Comparison of ENCODE assay signal across 8 mouse cellular contexts in genomic region chr9:37177107-37177506, GRCm38 (mm10). TPM values are rescaled to one million over a fixed set of nuclear protein-coding genes. Genes with fewer than 3 reads are reported as not detected.
A peak's percentile ranks its signal among the peaks of the same experiment; 100 is the strongest.
DNase-seq lines count a peak whose midpoint lies in the region; ATAC-seq and TF ChIP-seq lines count a peak whose summit lies in the region.

No protein-coding gene starts in this region.

- no peaks in the 10 kb centered on the region for H3K27me3 ChIP-seq in kidney, postnatal 0 days (ENCODE audit: insufficient read depth, low read length)
- no peaks in the 10 kb centered on the region for H3K27me3 ChIP-seq in liver, embryonic 14.5 days (ENCODE audit: control insufficient read depth, insufficient read depth, low read length)
- 0 out of 2 replicates have a peak, but pooled peaks cover 5% of the 10 kb centered on the region for H3K27me3 ChIP-seq in neural tube, embryonic 15.5 days (replicated peaks)
- H3K27me3 ChIP-seq in testis, adult 2 months (ENCODE audit: control insufficient read depth, insufficient read depth, low read length) = no peaks in the 10 kb centered on the region

- no peak overlapping the region for H3K4me3 ChIP-seq in kidney, postnatal 0 days (replicated peaks; ENCODE audit: low read depth, low read length)
- H3K4me3 ChIP-seq in liver, embryonic 14.5 days (ENCODE audit: insufficient read depth in 1 of 2, low read depth in 2 of 2, low read length in 2 of 2) = no peak overlapping the region
- H3K4me3 ChIP-seq in neural tube, embryonic 15.5 days (replicated peaks) = no peak overlapping the region
- no peak overlapping the region for H3K4me3 ChIP-seq in testis, adult 2 months (ENCODE audit: control insufficient read depth, low read depth, low read length)

- DNase-seq in A20 (ENCODE audit: low read depth, low spot score) (peak; percentile 70), adipocyte (ENCODE audit: low spot score) (peak; percentile 45)
- DNase-seq in embryo, embryonic 11.5 days (ENCODE audit: low read depth, low spot score) = peak; percentile 43
- peak; percentile 45 to 63 for DNase-seq in heart, adult 18-20 months
- DNase-seq in kidney, postnatal 0 days (ENCODE audit: low spot score) = peak; percentile 77
- DNase-seq in liver, embryonic 14.5 days (ENCODE audit: low read depth in 3 of 3, low spot score in 3 of 3) = peak in 1 of 3 experiments; percentile 1

- ATAC-seq in kidney, postnatal 0 days (replicated peaks; ENCODE audit: low FRiP score, low read depth) = no peak
- no peak for ATAC-seq in liver, embryonic 14.5 days (ENCODE audit: insufficient read depth)
- peak; percentile 62 for ATAC-seq in neural tube, embryonic 15.5 days (ENCODE audit: low FRiP score)

- no peak overlapping the region for H3K9ac ChIP-seq in kidney, postnatal 0 days (ENCODE audit: low read depth, low read length)
- H3K9ac ChIP-seq in liver, embryonic 14.5 days (replicated peaks) = no peak overlapping the region
- H3K9ac ChIP-seq in neural tube, embryonic 15.5 days (replicated peaks) = no peak overlapping the region

- TF ChIP-seq CTCF in kidney, postnatal 0 days (IDR thresholded peaks at IDR 0.05; ENCODE audit: low read depth) = peak; percentile 91
- peak; percentile 90 for TF ChIP-seq CTCF in liver, embryonic 14.5 days (IDR thresholded peaks at IDR 0.05; ENCODE audit: low read depth)
- peak; percentile 82; the same call in 1 of the 2 replicates for TF ChIP-seq CTCF in testis, adult 2 months (IDR thresholded peaks at IDR 0.05; ENCODE audit: control insufficient read depth, insufficient read depth, insufficient replicate concordance, low read depth, low read length)

- no peak overlapping the region for H3K27ac ChIP-seq in kidney, postnatal 0 days
- H3K27ac ChIP-seq in liver, embryonic 14.5 days = no peak overlapping the region
- peak overlapping the region; percentile 20; the same call in 1 of the 2 replicates for H3K27ac ChIP-seq in neural tube, embryonic 15.5 days (replicated peaks)
- no peak overlapping the region for H3K27ac ChIP-seq in testis, adult 2 months (ENCODE audit: control insufficient read depth, insufficient read depth, low read depth, low read length)

- H3K36me3 ChIP-seq in kidney, postnatal 0 days (ENCODE audit: insufficient read depth, low read length) = no peaks in the 10 kb centered on the region
- H3K36me3 ChIP-seq in liver, embryonic 14.5 days (replicated peaks; ENCODE audit: control insufficient read depth, insufficient read depth, low read depth) = no peaks in the 10 kb centered on the region
- no peaks in the 10 kb centered on the region for H3K36me3 ChIP-seq in neural tube, embryonic 15.5 days
- H3K36me3 ChIP-seq in testis, adult 2 months (ENCODE audit: control insufficient read depth, insufficient read depth, low read length) = no peaks in the 10 kb centered on the region

- WGBS in kidney, postnatal 0 days = 2% methylated on average over 5 of the region's 5 CpGs
- WGBS in liver, embryonic 14.5 days (ENCODE audit: insufficient replicate concordance) = 2% methylated on average over 5 of the region's 5 CpGs
- 3% methylated on average over 5 of the region's 5 CpGs for WGBS in neural tube, embryonic 15.5 days

- no peak overlapping the region for H3K4me2 ChIP-seq in kidney, postnatal 0 days (ENCODE audit: low read length)
- H3K4me2 ChIP-seq in liver, embryonic 14.5 days (ENCODE audit: low read depth) = no peak overlapping the region
- H3K4me2 ChIP-seq in neural tube, embryonic 15.5 days = no peak overlapping the region

- TF ChIP-seq POLR2A in testis, adult 2 months (IDR thresholded peaks at IDR 0.05; ENCODE audit: control insufficient read depth, low read depth, low read length) = no peak

- no peak for TF ChIP-seq EP300 in liver, embryonic 14.5 days (IDR thresholded peaks at IDR 0.05; ENCODE audit: low read depth)

- H3K9me3 ChIP-seq in kidney, postnatal 0 days (replicated peaks; ENCODE audit: low read length) = no peaks in the 10 kb centered on the region
- no peaks in the 10 kb centered on the region for H3K9me3 ChIP-seq in liver, embryonic 14.5 days (ENCODE audit: control insufficient read depth, low read length)
- no peaks in the 10 kb centered on the region for H3K9me3 ChIP-seq in neural tube, embryonic 15.5 days (replicated peaks)

- no peaks in the 10 kb centered on the region for H3K4me1 ChIP-seq in kidney, postnatal 0 days (replicated peaks; ENCODE audit: insufficient read depth, low read length)
- no peaks in the 10 kb centered on the region for H3K4me1 ChIP-seq in liver, embryonic 14.5 days (replicated peaks; ENCODE audit: control insufficient read depth in 2 of 2, insufficient read depth in 2 of 2, low read length in 1 of 2)
- H3K4me1 ChIP-seq in neural tube, embryonic 15.5 days = peaks cover 52% of the 10 kb centered on the region
- H3K4me1 ChIP-seq in testis, adult 2 months (ENCODE audit: control insufficient read depth, insufficient read depth, low read length) = no peaks in the 10 kb centered on the region

RNA-seq across cellular contexts. Expression of gene Pknox2, which starts 29.9 kb away (rescaled TPM):
- 10 to 100 TPM in 1 of 2 experiments, 1 to 10 TPM in 1; 6.8 to 10.0 TPM for total RNA-seq in heart, adult 18-20 months (2021)
- 6.0 and 8.2 TPM in 2 replicates for polyA plus RNA-seq in kidney, postnatal 0 days (2015; fragmentation: Nextera tagmentation; extraction: Ambion mirVana)
- 0.16 and 0.18 TPM in 2 replicates for polyA plus RNA-seq in liver, embryonic 14.5 days (2012; rRNA removed)
- 0.08 TPM in 1 of 2 replicates, not detected in the other for polyA plus RNA-seq in liver, embryonic 14.5 days (2014; fragmentation: Nextera tagmentation; extraction: Ambion mirVana)
- polyA plus RNA-seq in neural tube, embryonic 15.5 days (2015; fragmentation: Nextera tagmentation; extraction: Ambion mirVana) = 46.1 and 52.3 TPM in 2 replicates
- polyA plus RNA-seq in testis, adult 2 months (2012; rRNA removed) = 83.7 and 84.9 TPM in 2 replicates

RNA-seq across cellular contexts. Expression of gene Tmem218, which starts 30.9 kb away (rescaled TPM):
- total RNA-seq in heart, adult 18-20 months (2021) = 1 to 10 TPM; 7.6 to 8.3 TPM
- polyA plus RNA-seq in kidney, postnatal 0 days (2015; fragmentation: Nextera tagmentation; extraction: Ambion mirVana) = 15.5 and 15.7 TPM in 2 replicates
- 1.6 TPM in 2 replicates for polyA plus RNA-seq in liver, embryonic 14.5 days (2012; rRNA removed)
- 3.9 and 4.3 TPM in 2 replicates for polyA plus RNA-seq in liver, embryonic 14.5 days (2014; fragmentation: Nextera tagmentation; extraction: Ambion mirVana)
- 8.0 and 9.4 TPM in 2 replicates for polyA plus RNA-seq in neural tube, embryonic 15.5 days (2015; fragmentation: Nextera tagmentation; extraction: Ambion mirVana)
- polyA plus RNA-seq in testis, adult 2 months (2012; rRNA removed) = 5.5 and 6.2 TPM in 2 replicates
